Mouse (Mus musculus): ENCODE results near the gene Idi2. TPM values are rescaled to one million over a fixed set of nuclear protein-coding genes. Genes with fewer than 3 reads are reported as not detected.

Idi2 gene
- polyA plus RNA-seq (2014; fragmentation: Illumina TruSeq; extraction: RNeasy Lipid Tissue Mini Kit (QIAGEN cat#74804); ENCODE audit: low read depth, low replicate concordance), result not detected

DNA sequence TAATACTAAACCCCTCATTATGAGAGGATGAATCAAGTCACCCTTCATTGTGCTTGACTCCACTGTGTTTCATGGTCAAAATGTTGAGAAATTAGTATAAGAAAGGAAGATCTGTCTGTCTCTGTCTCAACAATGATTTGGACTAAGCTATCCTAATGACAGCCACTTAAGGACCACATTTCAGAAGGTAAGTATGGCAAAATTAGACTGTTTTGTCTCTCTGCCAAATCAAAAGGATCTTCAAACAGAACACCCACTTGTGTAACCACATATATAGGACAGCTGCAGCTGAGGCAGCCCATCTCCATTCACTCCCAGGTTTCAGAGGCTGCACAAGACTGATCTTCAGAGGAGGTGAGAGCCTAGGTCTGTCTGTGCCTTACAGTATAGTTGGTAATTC lies at the start of gene Idi2:
TSS of gene Idi2 (plus strand) at position 301 of the 400 bp plus-strand sequence.

DNA sequence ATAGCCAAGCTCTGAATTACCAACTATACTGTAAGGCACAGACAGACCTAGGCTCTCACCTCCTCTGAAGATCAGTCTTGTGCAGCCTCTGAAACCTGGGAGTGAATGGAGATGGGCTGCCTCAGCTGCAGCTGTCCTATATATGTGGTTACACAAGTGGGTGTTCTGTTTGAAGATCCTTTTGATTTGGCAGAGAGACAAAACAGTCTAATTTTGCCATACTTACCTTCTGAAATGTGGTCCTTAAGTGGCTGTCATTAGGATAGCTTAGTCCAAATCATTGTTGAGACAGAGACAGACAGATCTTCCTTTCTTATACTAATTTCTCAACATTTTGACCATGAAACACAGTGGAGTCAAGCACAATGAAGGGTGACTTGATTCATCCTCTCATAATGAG lies 4.5 kb upstream of the Idi2 start, which contains the start of gene Gm9745:
TSS of gene Gm9745 (minus strand) at position 101 of the 400 bp plus-strand sequence.

DNA sequence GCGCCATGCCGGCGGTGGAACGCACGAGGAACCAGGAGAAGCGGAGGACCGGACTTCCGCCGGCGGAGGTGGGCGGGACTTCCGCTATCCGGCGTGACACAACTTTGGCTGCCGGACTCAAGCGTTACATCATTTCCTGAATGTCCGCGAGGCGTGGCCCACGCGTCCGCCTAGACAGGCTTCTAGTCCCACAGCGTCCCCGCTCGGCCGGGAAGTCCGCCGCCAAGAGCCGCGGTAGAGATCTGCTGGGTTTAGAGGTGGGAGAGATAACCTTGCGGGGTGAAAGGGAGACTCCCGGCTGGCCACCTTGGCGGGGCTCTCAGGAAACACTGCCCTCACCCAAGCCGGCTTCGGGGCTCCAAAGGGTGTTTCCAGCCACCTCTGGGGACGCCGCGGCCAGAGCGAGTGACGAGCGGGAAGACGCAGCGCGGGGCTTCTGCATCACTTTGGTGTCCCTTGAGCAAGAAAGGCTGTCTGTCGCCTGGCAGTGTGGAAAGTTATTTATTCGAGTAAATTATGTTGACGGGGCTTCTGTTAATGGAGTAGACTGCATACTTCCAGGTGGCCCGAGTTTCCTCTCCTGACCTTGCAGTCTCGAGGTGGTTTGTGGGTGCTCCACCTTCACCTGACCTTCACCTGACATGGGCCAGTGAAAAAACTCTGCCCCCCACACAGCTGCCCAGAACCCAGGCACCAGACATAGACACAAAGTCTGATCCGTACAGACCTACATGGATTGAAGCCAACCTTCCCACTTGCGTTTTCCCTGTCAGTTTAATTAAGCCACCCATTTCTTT lies 43.5 kb downstream of the Idi2 start, which contains the start of gene Gtpbp4:
TSS of gene Gtpbp4 (minus strand) at position 94 of the 797 bp plus-strand sequence.

Other genes starting within 250 kb of the Idi2 start
- gene Wdr37, start 81.0 kb upstream of the Idi2 start, polyA plus RNA-seq (2014; fragmentation: Illumina TruSeq; extraction: RNeasy Lipid Tissue Mini Kit (QIAGEN cat#74804); ENCODE audit: low read depth, low replicate concordance), result 74.4 TPM
- gene Idi1, start 67.4 kb upstream of the Idi2 start, polyA plus RNA-seq (2014; fragmentation: Illumina TruSeq; extraction: RNeasy Lipid Tissue Mini Kit (QIAGEN cat#74804); ENCODE audit: low read depth, low replicate concordance), result 124 TPM
- gene Gm9745, start 4.6 kb upstream of the Idi2 start, polyA plus RNA-seq (2014; fragmentation: Illumina TruSeq; extraction: RNeasy Lipid Tissue Mini Kit (QIAGEN cat#74804); ENCODE audit: low read depth, low replicate concordance), result not detected
- 74.5 TPM for gene Gtpbp4, start 43.2 kb downstream of the Idi2 start, polyA plus RNA-seq (2014; fragmentation: Illumina TruSeq; extraction: RNeasy Lipid Tissue Mini Kit (QIAGEN cat#74804); ENCODE audit: low read depth, low replicate concordance)
- 34.8 TPM for gene Larp4b, start 141.0 kb downstream of the Idi2 start, polyA plus RNA-seq (2014; fragmentation: Illumina TruSeq; extraction: RNeasy Lipid Tissue Mini Kit (QIAGEN cat#74804); ENCODE audit: low read depth, low replicate concordance)

All from testis, adult 10 weeks (tissue).